Mouse (Mus musculus) embryonic fibroblast, embryonic 13.5 days (primary cell): Measurements from ENCODE around the gene Brpf1.

Source experiments
- CTCF ChIP-seq: IDR thresholded peaks from 2 replicates; pipeline ENCODE4 v1.5.1; 2011; ENCODE audit warnings: mild to moderate bottlenecking, control low read depth, low read length, moderate library complexity, borderline replicate concordance; ENCODE audit not compliant: insufficient read depth
- POLR2A ChIP-seq: IDR thresholded peaks from 2 replicates; pipeline ENCODE4 v1.6.1; 2011; ENCODE audit warnings: low read depth, mild to moderate bottlenecking, control low read depth, low read length, moderate library complexity

DNA sequence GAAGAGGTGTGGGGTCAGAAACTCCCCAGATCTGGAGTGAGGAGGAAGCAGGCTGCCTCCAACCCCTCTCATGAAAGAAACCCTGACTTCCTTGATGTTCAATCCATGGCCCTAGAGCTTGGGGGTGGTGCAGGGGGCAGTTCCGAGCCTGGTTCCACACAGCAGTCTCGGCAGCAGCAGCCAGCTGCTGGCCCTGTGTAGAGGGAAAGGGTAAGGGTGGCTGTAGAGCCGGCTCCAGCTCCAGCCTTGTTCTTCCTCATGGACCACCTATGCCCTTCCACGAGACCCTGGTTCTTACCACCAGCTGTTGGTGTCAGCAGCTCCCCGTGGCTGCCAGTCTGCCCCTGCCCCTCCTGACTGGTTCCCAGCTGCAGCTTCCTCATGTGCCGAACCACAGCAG, 27.3 kb downstream of the Brpf1 start:
- TF ChIP-seq CTCF (no peak), POLR2A (no peak)
